Mouse (Mus musculus): ENCODE results near the gene Ppp1r37. TPM values are rescaled to one million over a fixed set of nuclear protein-coding genes. Genes with fewer than 3 reads are reported as not detected.
"Not testable (repeated sequence)": the region's sequence is repeated elsewhere in the genome, so short reads cannot be mapped to it uniquely, and the experiment has no call there.

Ppp1r37 gene
- total RNA-seq (2012; rRNA removed): 25.3 and 37.7 TPM in 2 replicates

DNA sequence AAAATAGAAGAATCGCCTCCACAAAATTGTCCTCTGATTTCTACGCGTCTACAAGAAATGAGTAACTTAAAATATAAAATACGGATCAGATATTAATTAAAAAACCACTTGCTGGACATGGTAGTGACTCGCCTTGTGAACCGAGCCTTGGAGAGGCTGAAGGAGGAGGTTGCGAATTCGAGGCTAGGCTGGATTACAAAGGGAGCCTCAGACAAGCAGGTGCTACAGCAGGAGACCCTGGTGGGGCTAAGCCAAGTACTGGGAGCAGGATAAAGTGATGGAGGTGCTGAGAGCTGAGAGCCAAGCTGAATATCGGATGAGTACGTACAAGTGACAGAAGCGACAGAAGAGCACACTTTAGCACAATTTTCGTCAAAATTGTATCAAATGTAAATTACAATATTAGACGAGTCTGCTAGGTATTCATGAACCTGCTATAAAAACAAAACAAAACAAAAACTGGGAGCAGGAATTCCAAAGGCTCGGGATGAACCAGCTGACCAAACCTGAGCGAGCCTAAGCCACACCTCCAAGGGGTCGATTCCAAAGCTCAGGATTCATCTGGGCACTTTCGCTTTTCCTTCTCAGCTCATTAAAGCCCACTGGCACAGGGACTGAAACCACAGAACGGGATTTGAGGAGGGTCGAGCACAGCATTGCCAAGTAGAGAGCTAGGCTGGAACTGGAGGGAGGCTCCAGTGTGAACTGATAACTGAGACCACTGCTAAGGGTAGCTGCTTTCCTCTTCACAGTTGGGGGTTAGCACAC lies at the start of gene Ppp1r37:
TSS of gene Ppp1r37 (minus strand) at position 434 of the 768 bp plus-strand sequence.
- peaks cover 17% of the 10 kb centered on the region for H3K36me3 ChIP-seq (ENCODE audit: control insufficient read depth, insufficient read depth, low read length, poor library complexity, severe bottlenecking)
- peaks cover 2 to 7% of the 10 kb centered on the region in 2 experiments; a peak in 1 of 4 replicates for H3K4me1 ChIP-seq (ENCODE audit: control insufficient read depth in 2 of 2, insufficient read depth in 2 of 2, low read length in 2 of 2, poor library complexity in 1 of 2)
- TF ChIP-seq HCFC1 (IDR thresholded peaks at IDR 0.05; ENCODE audit: borderline replicate concordance, insufficient read depth, low read length) (no peak), ZNF384 (IDR thresholded peaks at IDR 0.05; ENCODE audit: low read depth, low read length) (no peak), CHD2 (IDR thresholded peaks at IDR 0.05; ENCODE audit: low read depth, low read length) (no peak), ZC3H11A (IDR thresholded peaks at IDR 0.05; ENCODE audit: borderline replicate concordance, low read depth, low read length) (no peak), MAFK (IDR thresholded peaks at IDR 0.05; ENCODE audit: insufficient read depth, low read depth, low read length) (no peak)
- no peak for DNase-seq (ENCODE audit: low read depth, low spot score)
- in situ Hi-C loops (cut with MboI; ENCODE audit: low sequenced_read_pairs in 2 of 2, unreplicated experiment in 2 of 2): no loop called here
- 0 out of 2 replicates have a peak within 1 kb of the TSS, but pooled peaks have one; percentile 41 for H3K27ac ChIP-seq (ENCODE audit: insufficient read depth, low read depth, low read length, poor library complexity, severe bottlenecking)
- no peaks in the 10 kb centered on the region for H3K9me3 ChIP-seq (ENCODE audit: control insufficient read depth, insufficient read depth, low read depth, low read length)
- H3K9ac ChIP-seq (ENCODE audit: insufficient read depth, low read depth, low read length, poor library complexity, severe bottlenecking): peak within 1 kb of the TSS; percentile 90
- H3K4me3 ChIP-seq (ENCODE audit: insufficient read depth in 1 of 2, low read depth in 1 of 2, low read length in 2 of 2, poor library complexity in 1 of 2, severe bottlenecking in 1 of 2): peak within 1 kb of the TSS; percentile 81 to 92

DNA sequence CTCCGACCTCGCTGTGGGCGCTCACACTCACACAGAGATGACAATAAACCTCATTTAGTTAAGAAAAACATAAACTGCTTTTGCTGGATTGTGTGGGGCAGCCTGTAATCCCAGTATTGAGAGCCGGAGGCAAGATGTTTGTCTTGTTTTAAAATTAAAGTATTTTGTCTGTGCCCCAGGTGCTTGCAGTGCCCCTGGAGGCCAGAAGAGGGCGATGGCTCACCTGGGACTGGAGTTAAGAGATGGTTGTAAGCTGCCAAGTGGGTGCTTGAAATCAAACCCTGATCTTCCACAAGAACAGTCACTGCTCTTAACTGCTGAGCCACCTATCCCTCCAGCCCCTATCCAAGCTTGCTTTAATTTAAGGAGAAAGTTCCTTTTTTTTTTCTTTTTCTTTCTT lies 48.1 kb upstream of the Ppp1r37 start:
- no peaks in the 10 kb centered on the region for H3K9me3 ChIP-seq (ENCODE audit: control insufficient read depth, insufficient read depth, low read depth, low read length)
- H3K4me3 ChIP-seq (ENCODE audit: insufficient read depth in 1 of 2, low read depth in 1 of 2, low read length in 2 of 2, poor library complexity in 1 of 2, severe bottlenecking in 1 of 2): no peak overlapping the region
- TF ChIP-seq HCFC1 (IDR thresholded peaks at IDR 0.05; ENCODE audit: borderline replicate concordance, insufficient read depth, low read length): no peak
- no peak for TF ChIP-seq MAFK (IDR thresholded peaks at IDR 0.05; ENCODE audit: insufficient read depth, low read depth, low read length)
- no peak for TF ChIP-seq ZC3H11A (IDR thresholded peaks at IDR 0.05; ENCODE audit: borderline replicate concordance, low read depth, low read length)
- no peak for TF ChIP-seq ZNF384 (IDR thresholded peaks at IDR 0.05; ENCODE audit: low read depth, low read length)
- TF ChIP-seq CHD2 (IDR thresholded peaks at IDR 0.05; ENCODE audit: low read depth, low read length): no peak
- H3K9ac ChIP-seq (ENCODE audit: insufficient read depth, low read depth, low read length, poor library complexity, severe bottlenecking): no peak overlapping the region
- peaks cover 0 to 3% of the 10 kb centered on the region in 2 experiments; a peak in 2 of 4 replicates for H3K4me1 ChIP-seq (ENCODE audit: control insufficient read depth in 2 of 2, insufficient read depth in 2 of 2, low read length in 2 of 2, poor library complexity in 1 of 2)
- H3K36me3 ChIP-seq (ENCODE audit: control insufficient read depth, insufficient read depth, low read length, poor library complexity, severe bottlenecking): peaks cover 15% of the 10 kb centered on the region; the same call in 1 of the 2 replicates
- no peak overlapping the region for H3K27ac ChIP-seq (ENCODE audit: insufficient read depth, low read depth, low read length, poor library complexity, severe bottlenecking)
- in situ Hi-C loops (cut with MboI; ENCODE audit: low sequenced_read_pairs in 2 of 2, unreplicated experiment in 2 of 2): no loop called here
- DNase-seq (ENCODE audit: low read depth, low spot score): no peak

DNA sequence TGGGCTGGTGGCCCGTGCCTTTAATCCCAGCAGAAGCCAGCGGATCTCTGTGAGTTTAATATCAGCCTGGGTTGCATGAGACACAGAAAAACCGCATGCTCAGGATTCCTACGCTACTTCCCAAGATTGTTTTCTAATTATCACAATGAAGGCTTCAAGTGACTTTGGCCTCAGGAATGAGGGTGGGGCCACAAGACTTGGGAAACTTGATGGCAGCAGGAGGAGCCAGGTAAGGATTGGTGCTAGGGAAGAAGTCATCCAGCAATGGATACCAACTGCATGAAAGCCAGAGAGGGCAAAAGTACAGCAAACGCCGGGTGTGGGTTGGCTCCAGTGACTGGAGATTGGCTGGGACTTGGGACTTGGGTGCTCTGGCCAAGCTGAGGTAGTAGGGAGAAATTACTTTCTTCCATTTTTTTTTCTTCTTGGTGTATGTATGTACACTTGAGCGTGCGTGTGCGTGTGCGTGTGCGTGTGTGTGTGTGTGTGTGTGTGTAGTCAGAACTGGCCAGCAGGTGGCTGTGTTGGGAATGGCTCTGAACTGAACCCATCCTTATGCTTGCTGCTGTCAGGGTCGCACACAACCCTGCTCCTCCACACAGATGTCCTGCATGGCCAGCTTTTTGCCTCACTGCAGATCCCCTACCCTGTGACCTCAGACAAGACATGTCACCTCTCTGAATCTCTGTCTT lies 46.9 kb upstream of the Ppp1r37 start:
- TF ChIP-seq ZC3H11A (IDR thresholded peaks at IDR 0.05; ENCODE audit: borderline replicate concordance, low read depth, low read length) (no peak), MAFK (IDR thresholded peaks at IDR 0.05; ENCODE audit: insufficient read depth, low read depth, low read length) (no peak), HCFC1 (IDR thresholded peaks at IDR 0.05; ENCODE audit: borderline replicate concordance, insufficient read depth, low read length) (no peak), CHD2 (IDR thresholded peaks at IDR 0.05; ENCODE audit: low read depth, low read length) (0 out of 2 replicates have a peak, but pooled peaks have one; percentile 19), ZNF384 (IDR thresholded peaks at IDR 0.05; ENCODE audit: low read depth, low read length) (0 out of 2 replicates have a peak, but pooled peaks have one; percentile 10)
- DNase-seq (ENCODE audit: low read depth, low spot score): no peak
- Histone ChIP-seq H3K9ac (ENCODE audit: insufficient read depth, low read depth, low read length, poor library complexity, severe bottlenecking) (peak overlapping the region; percentile 17; the same call in 1 of the 2 replicates), H3K27ac (ENCODE audit: insufficient read depth, low read depth, low read length, poor library complexity, severe bottlenecking) (peak overlapping the region; percentile 32), H3K9me3 (ENCODE audit: control insufficient read depth, insufficient read depth, low read depth, low read length) (no peaks in the 10 kb centered on the region), H3K4me1 (ENCODE audit: control insufficient read depth in 2 of 2, insufficient read depth in 2 of 2, low read length in 2 of 2, poor library complexity in 1 of 2) (peaks cover 0 to 3% of the 10 kb centered on the region in 2 experiments; a peak in 2 of 4 replicates), H3K4me3 (ENCODE audit: insufficient read depth in 1 of 2, low read depth in 1 of 2, low read length in 2 of 2, poor library complexity in 1 of 2, severe bottlenecking in 1 of 2) (no peak overlapping the region; a peak in 1 of 4 replicates), H3K36me3 (ENCODE audit: control insufficient read depth, insufficient read depth, low read length, poor library complexity, severe bottlenecking) (peaks cover 7% of the 10 kb centered on the region; the same call in 1 of the 2 replicates)
- in situ Hi-C loops (cut with MboI; ENCODE audit: low sequenced_read_pairs in 2 of 2, unreplicated experiment in 2 of 2): no loop called here

DNA sequence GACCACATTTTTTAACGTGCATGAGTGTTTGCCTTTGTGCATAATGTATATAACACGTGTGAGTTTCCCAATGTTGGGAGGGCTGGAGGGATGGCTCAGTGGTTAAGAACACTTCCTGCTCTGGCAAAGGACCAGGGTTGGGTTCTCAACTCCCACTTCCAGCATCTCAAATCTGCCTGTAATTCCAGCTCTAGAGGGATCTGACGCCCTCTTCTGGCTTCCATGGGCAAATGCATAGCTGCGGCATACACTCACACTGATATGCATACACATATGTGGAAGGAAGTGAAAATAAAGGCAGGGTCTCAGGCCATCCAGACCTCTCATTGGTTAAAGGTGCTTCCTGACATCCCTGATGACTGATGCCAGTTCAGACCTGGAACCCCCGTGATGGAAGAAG lies 44.4 kb upstream of the Ppp1r37 start:
- no peak overlapping the region for H3K9ac ChIP-seq (ENCODE audit: insufficient read depth, low read depth, low read length, poor library complexity, severe bottlenecking)
- in situ Hi-C loops (cut with MboI; ENCODE audit: low sequenced_read_pairs in 2 of 2, unreplicated experiment in 2 of 2): no loop called here
- H3K4me1 ChIP-seq (ENCODE audit: control insufficient read depth in 2 of 2, insufficient read depth in 2 of 2, low read length in 2 of 2, poor library complexity in 1 of 2): peaks cover 3 to 10% of the 10 kb centered on the region in 2 experiments; a peak in 3 of 4 replicates
- no peak overlapping the region for H3K4me3 ChIP-seq (ENCODE audit: insufficient read depth in 1 of 2, low read depth in 1 of 2, low read length in 2 of 2, poor library complexity in 1 of 2, severe bottlenecking in 1 of 2)
- no peaks in the 10 kb centered on the region for H3K9me3 ChIP-seq (ENCODE audit: control insufficient read depth, insufficient read depth, low read depth, low read length)
- DNase-seq (ENCODE audit: low read depth, low spot score): no peak
- peaks cover 4% of the 10 kb centered on the region for H3K36me3 ChIP-seq (ENCODE audit: control insufficient read depth, insufficient read depth, low read length, poor library complexity, severe bottlenecking)
- no peak overlapping the region for H3K27ac ChIP-seq (ENCODE audit: insufficient read depth, low read depth, low read length, poor library complexity, severe bottlenecking)
- TF ChIP-seq HCFC1 (IDR thresholded peaks at IDR 0.05; ENCODE audit: borderline replicate concordance, insufficient read depth, low read length) (no peak), CHD2 (IDR thresholded peaks at IDR 0.05; ENCODE audit: low read depth, low read length) (no peak), ZNF384 (IDR thresholded peaks at IDR 0.05; ENCODE audit: low read depth, low read length) (no peak), ZC3H11A (IDR thresholded peaks at IDR 0.05; ENCODE audit: borderline replicate concordance, low read depth, low read length) (no peak), MAFK (IDR thresholded peaks at IDR 0.05; ENCODE audit: insufficient read depth, low read depth, low read length) (no peak)

DNA sequence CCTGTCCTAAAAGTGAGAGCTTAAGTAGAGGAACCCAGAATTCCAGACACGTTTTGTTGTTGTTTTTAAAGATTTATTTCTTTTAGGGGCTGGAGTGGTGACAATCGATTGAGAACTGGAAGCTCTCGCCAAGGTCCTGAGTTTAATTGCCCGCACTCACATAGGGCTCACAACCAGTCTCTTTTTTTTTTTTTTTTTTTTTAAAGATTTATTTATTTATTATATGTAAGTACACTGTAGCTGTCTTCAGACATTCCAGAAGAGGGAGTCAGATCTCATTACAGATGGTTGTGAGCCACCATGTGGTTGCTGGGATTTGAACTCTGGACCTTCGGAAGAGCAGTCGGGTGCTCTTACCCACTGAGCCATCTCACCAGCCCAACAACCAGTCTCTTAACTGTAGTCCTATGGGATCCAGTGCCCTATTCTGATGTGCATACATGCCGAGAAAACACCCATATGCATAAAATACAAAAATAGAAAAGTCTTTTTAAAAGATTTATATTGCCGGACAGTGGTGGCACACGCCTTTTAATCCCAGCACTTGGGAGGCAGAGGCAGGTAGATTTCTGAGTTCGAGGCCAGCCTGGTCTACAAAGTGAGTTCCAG lies 41.8 kb upstream of the Ppp1r37 start:
- in situ Hi-C loops (cut with MboI; ENCODE audit: low sequenced_read_pairs in 2 of 2, unreplicated experiment in 2 of 2); H3K9ac ChIP-seq (ENCODE audit: insufficient read depth, low read depth, low read length, poor library complexity, severe bottlenecking); H3K9me3 ChIP-seq (ENCODE audit: control insufficient read depth, insufficient read depth, low read depth, low read length); H3K36me3 ChIP-seq (ENCODE audit: control insufficient read depth, insufficient read depth, low read length, poor library complexity, severe bottlenecking); DNase-seq (ENCODE audit: low read depth, low spot score); H3K27ac ChIP-seq (ENCODE audit: insufficient read depth, low read depth, low read length, poor library complexity, severe bottlenecking): not testable (repeated sequence)
- Histone ChIP-seq H3K4me1 (ENCODE audit: control insufficient read depth in 2 of 2, insufficient read depth in 2 of 2, low read length in 2 of 2, poor library complexity in 1 of 2) (peaks cover 3 to 16% of the 10 kb centered on the region in 2 experiments; a peak in 3 of 4 replicates), H3K4me3 (ENCODE audit: insufficient read depth in 1 of 2, low read depth in 1 of 2, low read length in 2 of 2, poor library complexity in 1 of 2, severe bottlenecking in 1 of 2) (peak overlapping the region in 1 of 2 experiments; percentile 89; a peak in 2 of 4 replicates)
